Mouse (Mus musculus) MEL (cell line): ENCODE measurements around the gene Dbil5. TPM values are rescaled to one million over a fixed set of nuclear protein-coding genes. Genes with fewer than 3 reads are reported as not detected.

Source experiments
- DNase-seq: peaks from one replicate; pipeline ENCODE4 v3.0.0; 2011; ENCODE audit warnings: low read depth, low spot score
- H3K27ac ChIP-seq: 2 replicates; pipeline ENCODE4 v1.5.1; 2012; ENCODE audit warnings: low read depth, mild to moderate bottlenecking, control low read depth, low read length, moderate library complexity; ENCODE audit not compliant: control insufficient read depth
- H3K27me3 ChIP-seq, 2 experiments: fragments of 150-350 bp in 1 of 2; sonication (generic) in 1 of 2; 2 replicates each; pipeline ENCODE4 v1.6.1; 2012; ENCODE audit warnings: low read length in 2 of 2, mild to moderate bottlenecking in 2 of 2, improper control_type of control experiment in 1 of 2, moderate library complexity in 1 of 2; ENCODE audit not compliant: insufficient read depth in 2 of 2, control insufficient read depth in 1 of 2
- H3K36me3 ChIP-seq, 2 experiments: 2 replicates each; pipeline ENCODE4 v1.6.1; 2012 to 2014; ENCODE audit warnings: low read length in 2 of 2, improper control_type of control experiment in 1 of 2, inconsistent platforms in 1 of 2, mild to moderate bottlenecking in 1 of 2; ENCODE audit not compliant: insufficient read depth in 2 of 2, control insufficient read depth in 1 of 2
- H3K4me1 ChIP-seq, 2 experiments: fragments of 150-350 bp in 1 of 2; sonication (generic) in 1 of 2; 2 replicates each; pipeline ENCODE4 v1.6.1; 2012; ENCODE audit warnings: low read length in 2 of 2, improper control_type of control experiment in 1 of 2, mild to moderate bottlenecking in 1 of 2; ENCODE audit not compliant: insufficient read depth in 2 of 2, control insufficient read depth in 1 of 2
- H3K4me3 ChIP-seq, 2 experiments: fragments of 150-350 bp in 1 of 2; sonication (generic) in 1 of 2; 2 replicates each; pipeline ENCODE4 v1.5.1; 2012; ENCODE audit warnings: low read depth in 2 of 2, low read length in 2 of 2, mild to moderate bottlenecking in 2 of 2, moderate library complexity in 2 of 2, control low read depth in 1 of 2, improper control_type of control experiment in 1 of 2; ENCODE audit not compliant: control insufficient read depth in 1 of 2, insufficient read depth in 1 of 2
- H3K79me2 ChIP-seq: 2 replicates; pipeline ENCODE4 v1.6.1; 2012; ENCODE audit warnings: mild to moderate bottlenecking, low read length, moderate library complexity; ENCODE audit not compliant: control insufficient read depth, poor library complexity, insufficient read depth
- H3K9ac ChIP-seq: 2 replicates; pipeline ENCODE4 v1.6.1; 2012; ENCODE audit warnings: low read depth, mild to moderate bottlenecking, control low read depth, low read length, moderate library complexity; ENCODE audit not compliant: control insufficient read depth, poor library complexity, severe bottlenecking
- H3K9me3 ChIP-seq: fragments of 150-350 bp; sonication (generic); replicated peaks from 2 replicates; pipeline ENCODE4 v1.6.1; 2012; ENCODE audit warnings: mild to moderate bottlenecking, low read length, improper control_type of control experiment, moderate library complexity; ENCODE audit not compliant: insufficient read depth
- BHLHE40 ChIP-seq: IDR thresholded peaks from 2 replicates; pipeline ENCODE4 v1.6.1; 2012; ENCODE audit warnings: low read depth, mild to moderate bottlenecking, inconsistent platforms, low read length, improper control_type of control experiment, borderline replicate concordance
- CHD1 ChIP-seq: IDR thresholded peaks from 2 replicates; pipeline ENCODE4 v1.6.1; 2012; ENCODE audit warnings: low read depth, mild to moderate bottlenecking, inconsistent platforms, low read length, improper control_type of control experiment
- CHD2 ChIP-seq: IDR thresholded peaks from 2 replicates; pipeline ENCODE4 v1.6.1; 2011; ENCODE audit warnings: low read length, improper control_type of control experiment
- CTCF ChIP-seq, 3 experiments: IDR thresholded peaks in 2 of 3; conservative IDR thresholded peaks in 1 of 3; 2 replicates each; pipeline ENCODE4 v1.5.1; 2011 to 2012; ENCODE audit warnings: low read length in 3 of 3, low read depth in 2 of 3, mild to moderate bottlenecking in 2 of 3, improper control_type of control experiment in 1 of 3, inconsistent platforms in 1 of 3, mixed read lengths in 1 of 3, moderate library complexity in 1 of 3; ENCODE audit not compliant: control insufficient read depth in 1 of 3, insufficient read depth in 1 of 3, poor library complexity in 1 of 3, severe bottlenecking in 1 of 3
- E2F4 ChIP-seq: IDR thresholded peaks from 2 replicates; pipeline ENCODE4 v1.6.1; 2011; ENCODE audit warnings: low read depth, low read length, improper control_type of control experiment, borderline replicate concordance
- ELF1 ChIP-seq: IDR thresholded peaks from 2 replicates; pipeline ENCODE4 v1.6.1; 2014; ENCODE audit warnings: low read depth, mild to moderate bottlenecking, inconsistent platforms, low read length, improper control_type of control experiment, moderate library complexity
- EP300 ChIP-seq, 2 experiments: IDR thresholded peaks; 2 replicates each; pipeline ENCODE4 v1.6.1; 2011; ENCODE audit warnings: improper control_type of control experiment in 2 of 2, low read length in 2 of 2, low read depth in 1 of 2, mild to moderate bottlenecking in 1 of 2
- ETS1 ChIP-seq: IDR thresholded peaks from 2 replicates; pipeline ENCODE4 v1.6.1; 2012; ENCODE audit warnings: low read depth, mild to moderate bottlenecking, inconsistent platforms, low read length, improper control_type of control experiment, moderate library complexity
- GABPA ChIP-seq: IDR thresholded peaks from 2 replicates; pipeline ENCODE4 v1.6.1; 2012; ENCODE audit warnings: low read depth, mild to moderate bottlenecking, inconsistent platforms, low read length, improper control_type of control experiment, moderate library complexity
- HCFC1 ChIP-seq: IDR thresholded peaks from 2 replicates; pipeline ENCODE4 v1.6.1; 2012; ENCODE audit warnings: low read depth, mild to moderate bottlenecking, inconsistent platforms, low read length, improper control_type of control experiment, moderate library complexity
- JUND ChIP-seq: IDR thresholded peaks from 2 replicates; pipeline ENCODE4 v1.6.1; 2011; ENCODE audit warnings: low read depth, mild to moderate bottlenecking, improper control_type of control experiment, low read length
- KAT2A ChIP-seq: conservative IDR thresholded peaks from 2 replicates; pipeline ENCODE4 v1.6.1; 2012; ENCODE audit warnings: low read depth, low read length, improper control_type of control experiment, inconsistent platforms
- MAFK ChIP-seq: IDR thresholded peaks from 2 replicates; pipeline ENCODE4 v1.6.1; 2011; ENCODE audit warnings: low read depth, mild to moderate bottlenecking, low read length, improper control_type of control experiment, borderline replicate concordance
- MAZ ChIP-seq: IDR thresholded peaks from 2 replicates; pipeline ENCODE4 v1.6.1; 2012; ENCODE audit warnings: low read depth, mild to moderate bottlenecking, inconsistent platforms, low read length, improper control_type of control experiment
- MEF2A ChIP-seq: IDR thresholded peaks from 2 replicates; pipeline ENCODE4 v1.6.1; 2014; ENCODE audit warnings: low read depth, mild to moderate bottlenecking, inconsistent platforms, low read length, improper control_type of control experiment; ENCODE audit not compliant: poor library complexity, insufficient replicate concordance, severe bottlenecking; ENCODE audit errors: extremely low read depth
- MXI1 ChIP-seq: IDR thresholded peaks from 2 replicates; pipeline ENCODE4 v1.6.1; 2011; ENCODE audit warnings: mild to moderate bottlenecking, low read depth, low read length, improper control_type of control experiment
- MYB ChIP-seq: IDR thresholded peaks from 2 replicates; pipeline ENCODE4 v1.6.1; 2011; ENCODE audit warnings: mild to moderate bottlenecking, low read depth, low read length, improper control_type of control experiment
- MYC ChIP-seq: IDR thresholded peaks from 2 replicates; pipeline ENCODE4 v1.6.1; 2011; ENCODE audit warnings: low read depth, mild to moderate bottlenecking, low read length, improper control_type of control experiment, moderate library complexity
- NRF1 ChIP-seq: IDR thresholded peaks from 2 replicates; pipeline ENCODE4 v1.6.1; 2014; ENCODE audit warnings: low read depth, mild to moderate bottlenecking, inconsistent platforms, low read length, improper control_type of control experiment, moderate library complexity; ENCODE audit not compliant: poor library complexity, insufficient read depth, severe bottlenecking
- POLR2A ChIP-seq, 2 experiments: IDR thresholded peaks; 2 replicates each; pipeline ENCODE4 v1.6.1; 2011 to 2012; ENCODE audit warnings: low read length in 2 of 2, mild to moderate bottlenecking in 2 of 2, control low read depth in 1 of 2, improper control_type of control experiment in 1 of 2, low read depth in 1 of 2, moderate library complexity in 1 of 2; ENCODE audit not compliant: control insufficient read depth in 1 of 2, insufficient read depth in 1 of 2, poor library complexity in 1 of 2
- RAD21 ChIP-seq: IDR thresholded peaks from 2 replicates; pipeline ENCODE4 v1.6.1; 2011; ENCODE audit warnings: mild to moderate bottlenecking, low read depth, low read length, improper control_type of control experiment
- RCOR1 ChIP-seq: IDR thresholded peaks from 2 replicates; pipeline ENCODE4 v1.6.1; 2012; ENCODE audit warnings: low read depth, mild to moderate bottlenecking, inconsistent platforms, low read length, improper control_type of control experiment
- SIN3A ChIP-seq: IDR thresholded peaks from 2 replicates; pipeline ENCODE4 v1.6.1; 2012; ENCODE audit warnings: low read length, improper control_type of control experiment, inconsistent platforms
- SMC3 ChIP-seq: IDR thresholded peaks from 2 replicates; pipeline ENCODE4 v1.6.1; 2011; ENCODE audit warnings: low read depth, low read length, improper control_type of control experiment
- TAL1 ChIP-seq: IDR thresholded peaks from 2 replicates; pipeline ENCODE4 v1.6.1; 2012; ENCODE audit warnings: mild to moderate bottlenecking, inconsistent platforms, low read length, moderate library complexity, mixed read lengths
- TBP ChIP-seq: IDR thresholded peaks from 2 replicates; pipeline ENCODE4 v1.8.0; 2011; ENCODE audit warnings: low read depth, low read length, improper control_type of control experiment
- TCF12 ChIP-seq: IDR thresholded peaks from 2 replicates; pipeline ENCODE4 v1.6.1; 2014; ENCODE audit warnings: low read depth, mild to moderate bottlenecking, inconsistent platforms, low read length, improper control_type of control experiment, moderate library complexity
- UBTF ChIP-seq: IDR thresholded peaks from 2 replicates; pipeline ENCODE4 v1.6.1; 2012; ENCODE audit warnings: low read depth, mild to moderate bottlenecking, inconsistent platforms, low read length, improper control_type of control experiment, moderate library complexity, borderline replicate concordance; ENCODE audit not compliant: insufficient read depth
- USF1 ChIP-seq: IDR thresholded peaks from 2 replicates; pipeline ENCODE4 v1.6.1; 2014; ENCODE audit warnings: low read depth, mild to moderate bottlenecking, inconsistent platforms, low read length, improper control_type of control experiment, moderate library complexity
- USF2 ChIP-seq, 2 experiments: IDR thresholded peaks; 2 replicates each; pipeline ENCODE4 v1.6.1; 2011 to 2012; ENCODE audit warnings: improper control_type of control experiment in 2 of 2, low read length in 2 of 2, borderline replicate concordance in 1 of 2, inconsistent platforms in 1 of 2, low read depth in 1 of 2, mild to moderate bottlenecking in 1 of 2; ENCODE audit not compliant: insufficient read depth in 1 of 2
- ZC3H11A ChIP-seq: IDR thresholded peaks from 2 replicates; pipeline ENCODE4 v1.6.1; 2012; ENCODE audit warnings: low read depth, mild to moderate bottlenecking, inconsistent platforms, low read length, improper control_type of control experiment
- ZKSCAN1 ChIP-seq: IDR thresholded peaks from 2 replicates; pipeline ENCODE4 v1.6.1; 2012; ENCODE audit warnings: low read depth, mild to moderate bottlenecking, inconsistent platforms, low read length, improper control_type of control experiment, moderate library complexity
- ZMIZ1 ChIP-seq: IDR thresholded peaks from 2 replicates; pipeline ENCODE4 v1.6.1; 2012; ENCODE audit warnings: low read depth, mild to moderate bottlenecking, inconsistent platforms, low read length, improper control_type of control experiment, moderate library complexity
- ZNF384 ChIP-seq: IDR thresholded peaks from 2 replicates; pipeline ENCODE4 v1.6.1; 2012; ENCODE audit warnings: low read depth, mild to moderate bottlenecking, inconsistent platforms, low read length, improper control_type of control experiment
- polyA plus RNA-seq, 2 experiments: library from polyadenylated mRNA; stranded (reverse) in 1 of 2; unstranded in 1 of 2; fragments of >175 nt in 1 of 2; fragments of >200 nt in 1 of 2; gene quantifications; 2 replicates each; pipeline versions ENCODE4 v1.2.1 to v1.2.4; 2012; ENCODE audit warnings: low replicate concordance in 2 of 2, low read depth in 1 of 2; ENCODE audit not compliant: insufficient read length in 2 of 2, insufficient read depth in 1 of 2, missing spikeins in 1 of 2
- total RNA-seq: library from RNA; depleted of rRNA; stranded (reverse); fragments of 300-350 nt; gene quantifications from 2 replicates; pipeline ENCODE4 v1.2.3, GENCODE M21; 2012

Dbil5 gene
- total and polyA plus RNA-seq, 3 experiments: 0.62 to 0.67 TPM; not detected in 1

- Histone ChIP-seq H3K27ac (no peak overlapping the region), H3K27me3 (peaks cover 0 to 4% of the 10 kb centered on the region in 2 experiments; a peak in 2 of 4 replicates)
- no peak for TF ChIP-seq RCOR1
- TF ChIP-seq MEF2A: no peak
- peak; percentile 9; the same call in 1 of the 2 replicates for TF ChIP-seq NRF1
- peak; percentile 73 for TF ChIP-seq MXI1
- 0 out of 2 replicates have a peak, but pooled peaks have one; percentile 15 for TF ChIP-seq UBTF
- 0 out of 6 replicates have a peak, but pooled peaks of 1 of the 3 experiments have one; percentile 4 for TF ChIP-seq CTCF (IDR thresholded peaks at IDR 0.05 in 2 of 3, conservative IDR thresholded peaks at IDR 0.05 in 1 of 3; ENCODE audit: control insufficient read depth in 1 of 3, insufficient read depth in 1 of 3, low read depth in 2 of 3, low read length in 3 of 3, poor library complexity in 1 of 3, severe bottlenecking in 1 of 3)
- TF ChIP-seq E2F4: no peak
- TF ChIP-seq ZKSCAN1: no peak
- peak; percentile 36; the same call in 1 of the 2 replicates for TF ChIP-seq ZMIZ1
- no peak for TF ChIP-seq USF2 (IDR thresholded peaks at IDR 0.05; ENCODE audit: borderline replicate concordance in 1 of 2, insufficient read depth in 1 of 2, low read depth in 1 of 2, low read length in 2 of 2)
- no peak for TF ChIP-seq JUND
- TF ChIP-seq RAD21: no peak
- no peak for TF ChIP-seq BHLHE40
- no peak for TF ChIP-seq TBP
- no peak for TF ChIP-seq ETS1
- TF ChIP-seq ZC3H11A: no peak
- TF ChIP-seq TCF12: no peak
- no peak for TF ChIP-seq CHD2
- TF ChIP-seq ZNF384: no peak
- no peak for TF ChIP-seq TAL1
- no peak for TF ChIP-seq HCFC1
- no peak for TF ChIP-seq GABPA
- peak; percentile 70; the same call in 1 of the 2 replicates for TF ChIP-seq MAZ
- TF ChIP-seq MYB: no peak
- peak; percentile 42 for TF ChIP-seq SIN3A
- no peak for TF ChIP-seq SMC3
- no peak for TF ChIP-seq ELF1
- TF ChIP-seq MAFK: no peak
- TF ChIP-seq EP300 (IDR thresholded peaks at IDR 0.05; ENCODE audit: low read depth in 1 of 2, low read length in 2 of 2): no peak
- TF ChIP-seq USF1: peak; percentile 85
- TF ChIP-seq CHD1: no peak
- no peak for TF ChIP-seq MYC
- peak; percentile 43 to 67; a peak in 2 of 4 replicates for TF ChIP-seq POLR2A (IDR thresholded peaks at IDR 0.05; ENCODE audit: control insufficient read depth in 1 of 2, insufficient read depth in 1 of 2, low read depth in 1 of 2, low read length in 2 of 2, poor library complexity in 1 of 2)
- no peak for TF ChIP-seq KAT2A
Observed at GRCm38 (mm10) chr11:76201761-76202674, 15.4 kb upstream of the Dbil5 start.

More at GRCm38 (mm10) chr11:76201761-76202674, 15.4 kb upstream of the Dbil5 start:
- H3K9me3 ChIP-seq: no peaks in the 10 kb centered on the region
- H3K4me1 ChIP-seq: peaks cover 3 to 10% of the 10 kb centered on the region in 2 experiments; a peak in 3 of 4 replicates
- H3K9ac ChIP-seq: peak overlapping the region; percentile 85
- H3K36me3 ChIP-seq: peaks cover 0 to 2% of the 10 kb centered on the region in 2 experiments; a peak in 1 of 4 replicates
- peaks cover 5% of the 10 kb centered on the region; the same call in 1 of the 2 replicates for H3K79me2 ChIP-seq
- peak; percentile 75 for DNase-seq
- peak overlapping the region; percentile 83 to 87 for H3K4me3 ChIP-seq
